Mouse (Mus musculus): Measurements from ENCODE around the gene Plk4.
A peak's percentile ranks its signal among the peaks of the same experiment; 100 is the strongest.
"Not testable (repeated sequence)": the region's sequence is repeated elsewhere in the genome, so short reads cannot be mapped to it uniquely, and the experiment has no call there.

Gene Plk4

GRCm38 (mm10) chr3:40799530-40800372, at the start of gene Plk4:
Gene Plk4, plus strand, starts transcription at chr3:40800019.
- DNase-seq (ENCODE audit: low read depth, low spot score): peak; percentile 95

GRCm38 (mm10) chr3:40760746-40761145, 39.1 kb upstream of the Plk4 start:
- DNase-seq (ENCODE audit: low read depth, low spot score): no peak

- DNase-seq (ENCODE audit: low read depth, low spot score): no peak
These were observed 38.5 kb upstream of the Plk4 start for GRCm38 (mm10) chr3:40761312-40761711.

- DNase-seq (ENCODE audit: low read depth, low spot score): no peak
These were observed 6.0 kb upstream of the Plk4 start for GRCm38 (mm10) chr3:40793783-40794182.

DNA sequence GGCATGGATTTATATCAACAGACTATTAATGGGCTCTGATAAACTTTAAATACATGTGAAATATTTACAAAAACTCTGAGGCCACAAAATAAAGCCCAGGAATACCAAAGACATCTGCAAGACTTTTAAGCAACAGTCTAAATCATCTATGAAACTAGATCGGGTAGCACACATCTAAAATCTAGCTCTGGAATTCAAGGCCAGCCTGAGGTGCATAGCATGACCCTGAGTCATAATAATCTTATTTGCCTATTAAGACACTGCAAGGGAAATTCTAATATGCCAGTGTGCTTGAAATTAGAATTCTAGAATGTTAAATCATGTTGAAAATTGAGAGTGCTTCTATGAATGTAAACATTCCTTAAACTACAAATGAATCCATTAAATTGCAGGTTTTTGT, 1.8 kb upstream of the Plk4 start:
- no peak for DNase-seq (ENCODE audit: low read depth, low spot score)

DNA sequence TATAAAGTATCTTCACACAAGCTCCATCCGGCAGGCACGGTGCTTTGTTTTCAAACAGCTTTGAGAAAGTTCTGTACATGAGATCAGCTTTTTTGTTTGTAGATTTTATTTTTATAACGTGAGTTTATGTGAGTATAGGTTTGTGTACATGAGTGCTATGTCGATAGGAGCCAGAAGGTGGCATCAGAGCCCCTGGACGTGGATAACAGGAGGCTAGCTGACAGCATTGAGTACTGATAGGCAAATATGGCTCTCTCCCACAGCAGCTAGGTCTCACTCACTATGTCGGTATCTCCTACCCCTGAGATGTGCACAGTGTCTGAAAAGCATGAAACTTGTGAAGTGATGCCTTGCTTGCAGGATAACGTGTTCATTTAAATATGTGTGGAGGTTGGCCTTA, 1.3 kb upstream of the Plk4 start:
- DNase-seq (ENCODE audit: low read depth, low spot score): peak; percentile 69

- DNase-seq (ENCODE audit: low read depth, low spot score): peak; percentile 55
These were observed 579 bp downstream of the Plk4 start for GRCm38 (mm10) chr3:40800373-40800823.

DNA sequence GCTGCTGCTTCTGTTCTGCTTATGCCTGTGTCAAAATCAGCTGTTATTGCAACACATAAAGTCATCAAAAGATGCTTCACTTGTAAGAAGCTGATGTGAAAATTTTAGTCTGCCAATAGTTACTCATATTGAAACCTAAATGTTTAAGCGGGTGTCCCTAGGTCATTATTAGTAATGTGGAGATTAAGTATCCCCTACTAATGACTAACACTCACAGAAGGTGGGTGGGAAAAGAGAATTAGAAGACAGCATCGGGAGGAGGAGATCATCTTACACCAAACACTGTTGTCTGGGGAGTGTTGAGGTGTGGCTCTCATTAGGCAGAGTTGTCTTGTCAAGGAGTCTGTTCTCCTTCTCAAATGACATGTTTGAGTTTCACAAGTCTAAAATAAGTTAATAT, 7.1 kb downstream of the Plk4 start:
- no peak for DNase-seq (ENCODE audit: low read depth, low spot score)

GRCm38 (mm10) chr3:40808686-40809085, 8.9 kb downstream of the Plk4 start:
- DNase-seq (ENCODE audit: low read depth, low spot score): no peak

- DNase-seq (ENCODE audit: low read depth, low spot score): no peak
These were observed 10.1 kb downstream of the Plk4 start for GRCm38 (mm10) chr3:40809894-40810293.

DNA sequence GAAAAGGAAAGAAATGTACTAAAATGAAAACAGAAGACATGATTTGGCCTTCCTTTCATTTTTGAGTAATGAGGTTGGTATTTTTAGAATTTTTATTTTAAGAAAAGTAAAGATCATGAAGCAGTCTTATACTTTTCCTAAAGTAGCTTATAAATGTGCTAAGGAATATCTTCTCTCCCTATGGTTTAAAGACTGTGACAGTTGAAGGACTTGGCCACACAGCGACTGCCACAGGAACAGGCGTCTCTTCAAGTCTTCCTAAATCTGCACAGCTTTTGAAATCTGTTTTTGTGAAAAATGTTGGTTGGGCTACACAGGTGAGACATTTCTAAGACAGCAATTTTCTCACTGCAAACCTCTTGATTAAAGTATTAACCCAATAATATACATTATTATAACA, 13.5 kb downstream of the Plk4 start:
- DNase-seq (ENCODE audit: low read depth, low spot score): no peak

DNA sequence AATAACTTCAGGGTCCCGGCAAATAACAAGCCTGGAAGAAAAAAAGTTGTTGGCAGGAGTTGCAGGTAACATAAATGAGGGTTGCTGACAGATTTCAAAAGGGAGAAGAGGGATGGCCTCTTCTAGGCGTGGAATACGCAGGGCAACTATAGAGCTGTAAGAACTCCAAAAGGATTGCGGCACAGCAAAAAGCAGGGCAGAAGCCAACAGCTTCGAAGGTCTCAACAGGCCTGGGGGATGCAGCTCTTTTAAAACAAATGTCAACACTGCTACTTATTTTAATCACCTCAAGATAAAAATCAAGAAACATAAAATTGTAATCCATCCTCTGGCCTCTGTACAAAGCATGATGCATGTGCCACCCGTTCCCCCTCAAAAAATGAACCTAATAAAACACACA, 45.7 kb downstream of the Plk4 start:
- not testable (repeated sequence) for DNase-seq (ENCODE audit: low read depth, low spot score)

DNA sequence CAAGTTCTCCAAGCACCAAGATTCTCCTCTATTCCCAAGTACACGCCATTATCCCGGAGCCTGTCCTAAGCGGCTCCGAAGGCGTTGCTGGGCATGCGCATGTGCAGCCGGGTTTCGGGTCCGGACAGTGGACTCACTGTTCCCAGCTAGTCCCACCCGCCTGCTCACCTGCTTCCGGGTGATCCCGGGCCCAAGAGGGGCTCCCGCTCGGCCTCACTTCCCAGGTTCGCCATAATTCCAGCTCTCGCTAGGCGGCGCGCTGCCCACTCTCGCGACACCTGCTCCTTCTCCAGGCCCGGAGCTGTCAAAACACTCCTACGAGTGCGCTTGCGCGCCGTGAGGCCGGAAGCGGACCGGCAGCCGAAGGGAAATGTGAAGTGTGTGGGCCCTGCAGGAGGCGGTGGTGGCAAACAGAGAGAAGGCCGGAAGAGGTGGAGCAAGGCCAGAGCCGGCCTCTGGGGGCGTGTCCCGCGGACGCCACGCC, 46.7 kb downstream of the Plk4 start, which contains the start of gene Mfsd8:
Gene Mfsd8 (minus strand): TSS at position 414 of the 484 bp plus-strand sequence.
- peak; percentile 85 for DNase-seq (ENCODE audit: low read depth, low spot score)

GRCm38 (mm10) chr3:40846957-40847017, 47.0 kb downstream of the Plk4 start, which contains the start of gene Abhd18:
Gene Abhd18, plus strand, starts transcription at chr3:40846970.
- not testable (repeated sequence) for DNase-seq (ENCODE audit: low read depth, low spot score)

DNA sequence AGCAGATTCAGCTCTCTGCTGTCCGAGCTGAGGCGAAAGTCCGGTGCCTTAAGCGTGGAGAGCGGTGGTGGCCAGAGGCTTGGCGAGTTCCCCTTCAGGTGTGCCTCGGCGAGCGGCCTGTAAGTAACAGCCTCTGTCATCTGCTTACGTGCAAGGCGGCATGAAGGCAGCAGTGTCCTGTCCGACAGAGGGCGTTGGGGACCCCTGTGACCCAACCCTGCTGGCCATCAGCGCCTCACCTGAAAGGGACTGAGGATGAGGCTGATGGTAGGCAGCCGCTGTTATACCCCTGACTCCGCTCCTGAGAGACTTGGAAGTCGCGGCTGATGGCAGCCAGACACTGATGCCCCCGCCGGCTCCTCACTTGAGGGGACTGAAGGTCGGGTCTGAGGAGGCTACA, 47.2 kb downstream of the Plk4 start:
- peak; percentile 46 for DNase-seq (ENCODE audit: low read depth, low spot score)

DNA sequence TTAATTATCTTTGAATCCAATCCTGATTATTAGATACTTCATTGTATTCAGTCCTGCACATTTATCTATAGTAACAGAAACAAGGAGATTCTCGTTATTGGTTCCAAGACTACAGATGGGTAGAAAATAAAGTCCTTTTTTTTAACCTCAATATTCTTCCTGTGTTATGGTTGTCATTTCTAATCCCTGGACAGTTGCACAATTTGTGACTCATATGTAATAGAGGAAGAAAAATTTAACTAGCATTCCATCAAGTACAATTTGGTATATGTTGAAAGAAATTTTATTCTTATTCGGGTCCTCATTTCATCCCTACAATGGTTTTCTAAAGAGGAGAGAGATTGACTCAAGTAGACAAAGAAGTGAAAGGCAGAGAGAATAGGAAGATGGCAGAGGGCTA, 48.1 kb downstream of the Plk4 start:
- DNase-seq (ENCODE audit: low read depth, low spot score): not testable (repeated sequence)

GRCm38 (mm10) chr3:40853123-40853738, 53.4 kb downstream of the Plk4 start:
- not testable (repeated sequence) for DNase-seq (ENCODE audit: low read depth, low spot score)
